Mouse (Mus musculus): ENCODE measurements around the gene Tppp2.
A peak's percentile ranks its signal among the peaks of the same experiment; 100 is the strongest.

The Tppp2 gene

GRCm38 (mm10) chr14:51918125-51918524 is at the start of gene Tppp2:
Gene Tppp2 (plus strand): TSS chr14:51918425.
- DNase-seq (ENCODE audit: low read depth, low spot score) = no peak

DNA sequence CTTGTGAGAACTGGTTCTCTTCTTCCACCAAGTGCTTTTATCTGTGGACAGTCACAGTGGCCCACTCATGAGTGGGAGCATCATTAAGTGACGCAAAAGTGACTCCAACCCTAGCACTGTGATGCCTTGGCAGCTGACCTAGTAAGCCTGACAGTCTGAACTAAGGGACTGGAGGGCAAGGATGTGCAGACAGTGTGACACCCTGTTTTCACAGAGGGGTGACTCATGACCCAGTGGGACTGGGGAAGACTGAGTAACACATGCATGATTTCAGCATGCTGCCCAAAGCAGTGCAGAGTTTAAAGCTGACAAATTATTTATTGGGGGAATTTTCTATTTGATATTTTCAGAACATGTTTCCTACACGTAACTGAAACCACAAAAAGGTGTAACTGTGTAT is 47.5 kb upstream of the Tppp2 start:
- DNase-seq (ENCODE audit: low read depth, low spot score) = no peak

DNA sequence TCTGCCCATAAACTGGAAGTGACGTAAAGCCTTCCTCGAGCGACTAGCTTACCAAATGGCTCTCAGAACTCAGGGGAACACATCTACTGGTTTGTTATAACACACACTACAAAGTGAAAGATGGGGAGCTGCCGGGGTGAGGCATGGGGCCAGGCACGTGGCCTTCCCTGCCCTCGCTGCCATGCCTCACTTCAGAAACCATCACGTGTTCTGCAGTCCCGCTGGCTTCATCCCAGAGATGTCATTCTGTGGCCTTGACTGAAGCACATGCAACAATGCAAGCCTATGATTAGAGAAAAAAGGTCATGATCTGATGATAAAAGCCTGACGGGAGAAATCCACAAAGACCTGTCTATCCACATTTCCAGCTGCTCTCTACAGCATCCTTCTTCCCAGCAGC is 46.5 kb upstream of the Tppp2 start:
- DNase-seq (ENCODE audit: low read depth, low spot score) = no peak

GRCm38 (mm10) chr14:51877517-51877916 is 40.7 kb upstream of the Tppp2 start:
- DNase-seq (ENCODE audit: low read depth, low spot score) = no peak

DNA sequence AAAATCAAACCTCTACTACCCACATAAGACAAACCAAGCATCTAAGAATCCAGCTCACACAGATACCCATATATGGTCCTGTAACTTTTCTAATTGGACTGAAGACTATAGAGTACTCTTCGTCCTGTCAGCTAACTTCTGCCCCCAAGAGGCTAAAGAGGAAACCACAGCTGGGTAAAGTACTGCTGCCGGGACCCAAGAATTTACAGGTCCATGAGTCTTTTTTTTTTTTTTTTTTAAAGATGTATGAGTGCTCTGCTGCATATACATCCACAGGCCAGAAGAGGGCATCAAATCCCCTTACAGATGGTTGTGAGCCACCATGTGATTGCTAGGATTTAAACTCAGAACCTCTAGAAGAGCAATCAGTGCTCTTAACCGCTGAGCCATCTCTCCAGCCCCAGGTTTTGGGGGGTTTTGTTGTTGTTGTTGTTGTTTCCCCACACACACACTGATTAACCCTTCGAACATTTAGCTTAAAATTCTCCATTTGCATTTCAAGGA is 34.6 kb upstream of the Tppp2 start:
- DNase-seq (ENCODE audit: low read depth, low spot score) = peak; percentile 94

GRCm38 (mm10) chr14:51884031-51884544 is 34.1 kb upstream of the Tppp2 start:
- peak; percentile 32 for DNase-seq (ENCODE audit: low read depth, low spot score)

GRCm38 (mm10) chr14:51884598-51885331 is 33.5 kb upstream of the Tppp2 start, which contains the start of gene Mettl17:
Gene Mettl17 (plus strand): TSS chr14:51884842.
- DNase-seq (ENCODE audit: low read depth, low spot score) = peak; percentile 99

GRCm38 (mm10) chr14:51886051-51886450 is 32.2 kb upstream of the Tppp2 start:
- DNase-seq (ENCODE audit: low read depth, low spot score) = peak; percentile 48

DNA sequence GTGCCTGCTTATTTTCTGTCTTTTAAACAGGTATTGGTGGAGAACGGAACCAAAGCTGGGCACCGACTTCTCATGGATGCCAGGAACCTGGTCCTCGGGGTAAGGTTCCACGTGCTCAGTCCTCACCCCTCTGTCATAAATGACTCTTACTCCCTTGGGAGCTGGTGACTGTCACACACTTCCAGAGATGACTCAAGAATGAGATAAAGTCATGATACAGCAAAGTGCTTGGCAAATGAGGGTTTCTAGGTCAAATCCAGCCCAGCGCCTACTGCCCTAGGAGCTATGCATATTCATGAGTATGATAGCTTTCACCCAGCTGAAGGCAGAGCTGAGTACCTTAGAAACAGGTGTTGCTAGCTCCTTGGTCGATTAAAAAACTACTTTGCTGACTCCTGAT is 28.4 kb upstream of the Tppp2 start:
- peak; percentile 2 for DNase-seq (ENCODE audit: low read depth, low spot score)

- DNase-seq (ENCODE audit: low read depth, low spot score) = peak; percentile 48
These were observed 25.9 kb upstream of the Tppp2 start, which contains the start of gene Slc39a2 for GRCm38 (mm10) chr14:51892191-51892939. Gene Slc39a2 (plus strand): TSS chr14:51892889.

DNA sequence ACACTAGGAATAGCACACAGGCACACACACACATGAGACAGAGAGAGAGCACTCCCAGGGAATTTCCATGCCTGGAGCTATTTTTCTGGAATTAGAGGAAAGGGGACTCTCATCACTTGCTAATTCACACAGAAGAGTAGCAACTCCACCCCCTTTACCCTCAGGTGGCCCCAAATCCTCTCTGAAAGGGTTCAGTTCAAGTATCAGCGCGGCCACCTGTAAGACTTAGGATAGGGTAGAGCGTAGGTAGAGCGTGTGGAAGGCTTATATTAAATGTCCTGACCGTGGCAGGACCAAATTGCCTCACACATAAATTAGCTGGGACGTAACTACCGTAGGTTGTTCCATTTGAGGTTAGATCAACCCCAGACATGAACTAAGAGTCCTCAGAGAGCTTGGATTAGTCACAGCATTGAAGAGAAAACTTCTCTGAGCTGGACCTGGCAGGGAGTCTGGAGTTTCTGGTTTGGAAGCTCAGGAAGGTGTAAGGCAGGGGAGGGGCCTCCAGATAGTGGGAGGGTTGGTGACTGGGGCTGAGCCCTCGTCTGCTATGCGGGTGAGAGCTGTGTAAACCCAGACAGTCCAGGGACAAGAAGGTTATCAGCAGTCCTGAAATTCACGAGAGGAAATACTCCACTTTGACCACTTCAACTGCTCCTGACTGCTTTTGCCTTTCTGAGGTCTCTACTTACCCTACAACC is 25.0 kb upstream of the Tppp2 start:
- peak; percentile 28 for DNase-seq (ENCODE audit: low read depth, low spot score)

- DNase-seq (ENCODE audit: low read depth, low spot score) = no peak
These were observed 24.4 kb upstream of the Tppp2 start for GRCm38 (mm10) chr14:51893809-51894208.

- DNase-seq (ENCODE audit: low read depth, low spot score) = peak; percentile 1
These were observed 23.2 kb upstream of the Tppp2 start for GRCm38 (mm10) chr14:51895071-51895470.

GRCm38 (mm10) chr14:51896019-51896418 is 22.2 kb upstream of the Tppp2 start:
- DNase-seq (ENCODE audit: low read depth, low spot score) = peak; percentile 1

DNA sequence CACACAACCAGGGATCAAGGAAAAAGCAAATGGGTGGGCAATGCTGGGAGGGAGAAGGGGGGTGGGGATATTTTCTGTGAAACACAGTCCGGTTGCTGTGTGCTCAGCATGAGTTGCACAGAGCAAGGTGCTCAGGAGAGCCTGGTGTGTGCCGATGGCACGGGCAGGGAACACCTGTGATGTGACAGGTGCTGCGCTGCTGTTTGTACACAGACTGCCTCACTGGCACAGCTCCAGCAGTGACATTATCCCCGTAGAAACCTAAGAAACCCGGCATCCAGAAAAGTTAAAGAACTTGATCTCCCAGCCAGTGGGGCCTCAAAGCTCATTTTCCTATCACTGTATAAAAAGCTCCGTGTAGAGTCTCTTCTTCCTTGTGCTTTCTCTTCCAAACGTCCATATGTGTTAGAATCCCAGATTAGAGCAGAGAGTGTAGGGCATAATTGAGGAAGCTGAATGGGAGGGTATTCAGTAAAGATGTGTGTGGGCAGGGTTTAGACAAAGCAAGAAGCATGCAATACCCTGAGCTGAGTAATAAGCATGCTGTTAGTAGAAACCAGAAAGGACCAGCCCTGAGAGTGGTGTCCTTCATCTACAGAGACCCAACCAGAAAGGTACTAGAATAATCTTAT is 21.6 kb upstream of the Tppp2 start:
- peak; percentile 1 for DNase-seq (ENCODE audit: low read depth, low spot score)

- peak; percentile 2 for DNase-seq (ENCODE audit: low read depth, low spot score)
These were observed 18.9 kb upstream of the Tppp2 start for GRCm38 (mm10) chr14:51899351-51899750.

DNA sequence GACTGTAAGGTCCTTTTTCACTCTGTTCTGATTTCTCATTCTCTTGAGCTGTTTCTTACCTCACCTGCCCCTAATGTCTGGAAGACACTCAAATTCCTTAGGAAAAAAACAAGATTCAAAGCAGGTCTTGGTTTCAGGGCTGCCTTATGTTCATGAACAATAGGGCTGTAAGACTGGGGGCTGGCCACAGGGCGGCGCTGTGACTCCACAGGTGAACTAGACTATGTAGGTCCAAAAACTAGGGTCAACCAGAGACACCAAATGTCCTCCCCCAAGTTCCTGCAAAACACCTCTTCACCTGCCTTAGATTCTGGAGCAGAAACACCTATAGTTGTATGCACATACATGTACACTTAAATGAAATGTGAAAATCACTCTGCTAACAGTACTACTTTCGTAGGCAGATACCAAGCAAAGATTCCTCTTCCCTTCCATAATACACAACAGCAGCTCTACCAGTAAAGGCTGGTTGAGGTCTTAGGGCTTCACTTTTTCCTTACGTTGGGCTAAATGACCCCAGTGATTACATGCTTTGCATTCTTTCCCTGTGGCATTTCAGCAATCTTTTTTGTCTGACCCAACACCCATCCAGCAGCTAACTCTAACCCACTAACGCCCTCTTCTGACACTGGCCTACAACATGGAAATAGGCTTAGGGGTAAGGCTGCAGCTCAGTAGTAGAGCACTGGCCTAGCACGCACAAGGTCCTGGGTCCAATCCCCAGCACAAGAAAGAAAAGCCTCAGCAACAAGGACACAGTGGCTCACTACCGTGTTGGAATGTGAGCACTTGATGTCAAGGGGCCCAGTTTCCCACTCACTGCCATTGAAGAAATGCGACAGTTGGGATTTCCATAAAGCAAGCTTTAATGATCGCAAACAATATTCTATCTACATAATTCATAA is 15.2 kb upstream of the Tppp2 start:
- peak; percentile 69 for DNase-seq (ENCODE audit: low read depth, low spot score)

DNA sequence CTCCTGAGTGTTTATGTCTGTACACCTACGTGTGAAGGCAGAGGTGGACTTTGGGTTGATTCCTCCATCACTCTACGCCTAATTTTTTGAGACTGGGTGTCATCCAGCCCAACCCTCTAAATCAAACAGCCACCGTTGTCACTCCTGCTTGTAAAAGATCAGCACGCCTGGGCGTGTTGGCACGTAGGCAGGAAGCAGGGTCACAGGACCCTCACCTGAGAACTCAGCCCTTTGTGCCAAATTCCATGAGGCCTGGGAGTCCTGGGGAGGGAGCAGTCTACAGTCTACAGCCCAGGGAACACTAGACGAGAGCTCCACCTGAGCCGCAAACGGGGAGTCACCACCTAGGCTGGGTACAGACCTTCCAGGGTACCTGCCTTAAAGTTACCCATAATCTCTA is 14.4 kb upstream of the Tppp2 start:
- DNase-seq (ENCODE audit: low read depth, low spot score) = no peak

- peak; percentile 48 for DNase-seq (ENCODE audit: low read depth, low spot score)
These were observed 13.5 kb upstream of the Tppp2 start for GRCm38 (mm10) chr14:51904706-51905105.

DNA sequence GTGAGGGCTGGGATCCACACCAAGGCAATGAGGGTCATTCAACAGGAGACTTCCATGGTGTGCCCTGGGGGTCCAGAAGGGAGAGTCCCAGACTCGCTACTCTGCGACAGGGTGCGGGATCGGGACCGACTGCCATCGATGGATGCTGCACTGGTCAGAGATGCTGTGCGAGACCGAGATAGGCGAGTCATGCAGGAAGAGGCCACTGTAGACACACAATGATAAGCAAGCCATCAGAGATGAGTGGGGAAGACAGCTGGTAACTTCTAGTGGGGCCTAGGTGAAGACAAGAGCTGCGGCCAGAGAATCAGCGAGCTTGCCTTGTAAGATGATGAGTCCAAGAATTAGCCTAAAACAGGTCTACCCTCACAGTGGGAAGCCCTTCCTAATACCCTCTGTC is 12.1 kb upstream of the Tppp2 start:
- no peak for DNase-seq (ENCODE audit: low read depth, low spot score)
